Mouse (Mus musculus) E14TG2a.4 (cell line): Measurements from ENCODE around the gene Slc1a7.

Source experiments
- CTCF ChIP-seq: conservative IDR thresholded peaks from 2 replicates; pipeline ENCODE4 v1.5.1; 2014; ENCODE audit warnings: low read length
- NANOG ChIP-seq: IDR thresholded peaks from 2 replicates; pipeline ENCODE4 v1.6.1; 2014; ENCODE audit warnings: borderline replicate concordance, low read length, mixed read lengths
- POU5F1 ChIP-seq: IDR thresholded peaks from 2 replicates; pipeline ENCODE4 v1.6.1; 2014; ENCODE audit warnings: low read length, borderline replicate concordance

GRCm38 (mm10) chr4:107983717-107984116 is 15.6 kb downstream of the Slc1a7 start:
- TF ChIP-seq CTCF (no peak), POU5F1 (no peak), NANOG (no peak)
